Mouse (Mus musculus): ENCODE measurements around the gene Clec11a. TPM values are rescaled to one million over a fixed set of nuclear protein-coding genes. Genes with fewer than 3 reads are reported as not detected.
"Not testable (repeated sequence)": the region's sequence is repeated elsewhere in the genome, so short reads cannot be mapped to it uniquely, and the experiment has no call there.

The Clec11a gene
- polyA plus RNA-seq, 3 experiments from 2014 or later, result 0.28 to 0.62 (median 0.34) TPM

- no peak for ATAC-seq
These were observed 15.6 kb upstream of the Clec11a start for GRCm38 (mm10) chr7:44322290-44322689.

GRCm38 (mm10) chr7:44320886-44321285, 14.2 kb upstream of the Clec11a start:
- no peak for ATAC-seq

- no peak for ATAC-seq
These were observed 11.2 kb upstream of the Clec11a start for GRCm38 (mm10) chr7:44317913-44318312.

GRCm38 (mm10) chr7:44312484-44312883, 5.8 kb upstream of the Clec11a start:
- ATAC-seq, result no peak

GRCm38 (mm10) chr7:44311713-44312304, 5.1 kb upstream of the Clec11a start:
- no peak for ATAC-seq

GRCm38 (mm10) chr7:44310878-44311712, 4.4 kb upstream of the Clec11a start:
- no peak for ATAC-seq

- peak; percentile 9 for ATAC-seq
These were observed 3.7 kb upstream of the Clec11a start for GRCm38 (mm10) chr7:44310285-44310877.

GRCm38 (mm10) chr7:44309475-44310284, 3.0 kb upstream of the Clec11a start, which contains the start of gene Shank1:
Gene Shank1 (plus strand): TSS chr7:44310253.
- no peak for ATAC-seq

GRCm38 (mm10) chr7:44307261-44308020, 739 bp upstream of the Clec11a start:
- ATAC-seq, result no peak

- no peak for ATAC-seq
These were observed 1.0 kb downstream of the Clec11a start for GRCm38 (mm10) chr7:44305686-44306085.

GRCm38 (mm10) chr7:44304775-44305641, 1.7 kb downstream of the Clec11a start:
- peak; percentile 89 for ATAC-seq

GRCm38 (mm10) chr7:44304463-44304774, 2.3 kb downstream of the Clec11a start:
- ATAC-seq, result peak; percentile 16

GRCm38 (mm10) chr7:44303346-44304340, 3.1 kb downstream of the Clec11a start:
- ATAC-seq, result no peak

- ATAC-seq, result not testable (repeated sequence)
These were observed 9.2 kb downstream of the Clec11a start for GRCm38 (mm10) chr7:44297501-44297900.

- no peak for ATAC-seq
These were observed 15.3 kb downstream of the Clec11a start for GRCm38 (mm10) chr7:44291418-44291817.

- no peak for ATAC-seq
These were observed 15.7 kb downstream of the Clec11a start for GRCm38 (mm10) chr7:44290986-44291385.

- no peak for ATAC-seq
These were observed 18.9 kb downstream of the Clec11a start for GRCm38 (mm10) chr7:44287760-44288159.

- no peak for ATAC-seq
These were observed 25.1 kb downstream of the Clec11a start for GRCm38 (mm10) chr7:44281586-44281985.

- no peak for ATAC-seq
These were observed 25.7 kb downstream of the Clec11a start for GRCm38 (mm10) chr7:44280959-44281358.

- no peak for ATAC-seq
These were observed 29.5 kb downstream of the Clec11a start for GRCm38 (mm10) chr7:44277250-44277622.
